Mouse (Mus musculus) hindbrain, embryonic 12.5 days (tissue): ENCODE measurements at regions not wholly inside any gene's neighbourhood (a gene's known extent, or its start where the extent isn't known, plus 50 kb on each side); places are given as distances from the start of the nearest gene placed in this dataset.

Source experiments
- ATAC-seq: fragments of 200-750 bp; cut with Nextera tagmentation; 2 replicates; pipeline ENCODE4 v1.8.0; 2017; ENCODE audit warnings: moderate TSS enrichment; ENCODE audit not compliant: low FRiP score
- H3K27ac ChIP-seq: fragments of 300-500 bp; sonication (generic); 2 replicates; pipeline ENCODE4 v1.5.1; 2016; ENCODE audit warnings: mild to moderate bottlenecking
- H3K27me3 ChIP-seq: fragments of 300-500 bp; sonication (generic); 2 replicates; pipeline ENCODE4 v1.6.1; 2016; ENCODE audit warnings: mild to moderate bottlenecking
- H3K36me3 ChIP-seq: fragments of 300-500 bp; sonication (generic); 2 replicates; pipeline ENCODE4 v1.6.1; 2016; ENCODE audit warnings: mild to moderate bottlenecking
- H3K4me1 ChIP-seq: fragments of 300-500 bp; sonication (generic); 2 replicates; pipeline ENCODE4 v1.6.1; 2016
- H3K4me2 ChIP-seq: fragments of 300-500 bp; sonication (generic); replicated peaks from 2 replicates; pipeline ENCODE4 v1.6.1; 2016; ENCODE audit warnings: mild to moderate bottlenecking
- H3K4me3 ChIP-seq: fragments of 300-500 bp; sonication (generic); 2 replicates; pipeline ENCODE4 v1.5.1; 2016; ENCODE audit warnings: mild to moderate bottlenecking
- H3K9ac ChIP-seq: fragments of 300-500 bp; sonication (generic); 2 replicates; pipeline ENCODE4 v1.6.1; 2016; ENCODE audit warnings: mild to moderate bottlenecking, moderate library complexity
- H3K9me3 ChIP-seq: fragments of 300-500 bp; sonication (generic); replicated peaks from 2 replicates; pipeline ENCODE4 v1.6.1; 2016; ENCODE audit warnings: mild to moderate bottlenecking
- WGBS: fragments of 180-500 bp; shearing (Covaris S2); methylation state at CpG from one replicate; pipeline ENCODE4 v1.1.7; 2016; 5-methylcytosine and 5-hydroxymethylcytosine counted together

- H3K27me3 ChIP-seq, result no peaks in the 10 kb centered on the region
- WGBS, result 91% methylated on average over 4 of the region's 4 CpGs
- no peak overlapping the region for H3K9ac ChIP-seq
- no peak for ATAC-seq
- no peak overlapping the region for H3K4me3 ChIP-seq
- no peaks in the 10 kb centered on the region for H3K36me3 ChIP-seq
- H3K9me3 ChIP-seq, result no peaks in the 10 kb centered on the region
- H3K4me2 ChIP-seq, result no peak overlapping the region
- H3K27ac ChIP-seq, result no peak overlapping the region
- H3K4me1 ChIP-seq, result peaks cover 29% of the 10 kb centered on the region
Measured at GRCm38 (mm10) chr11:31736556-31737089, 64.9 kb upstream of the Bod1 start.

- 95% methylated on average over 5 of the region's 5 CpGs for WGBS
- Histone ChIP-seq H3K4me2 (no peak overlapping the region), H3K9me3 (no peaks in the 10 kb centered on the region), H3K4me1 (peaks cover 19% of the 10 kb centered on the region), H3K27ac (no peak overlapping the region), H3K36me3 (no peaks in the 10 kb centered on the region), H3K27me3 (no peaks in the 10 kb centered on the region), H3K9ac (no peak overlapping the region), H3K4me3 (no peak overlapping the region)
- no peak for ATAC-seq
Measured at GRCm38 (mm10) chr11:31738148-31739021, 66.7 kb upstream of the Bod1 start.

- ATAC-seq, result no peak
- 71% methylated on average over 5 of the region's 5 CpGs for WGBS
- H3K27me3 ChIP-seq, result no peaks in the 10 kb centered on the region
- H3K36me3 ChIP-seq, result no peaks in the 10 kb centered on the region
- H3K9me3 ChIP-seq, result no peaks in the 10 kb centered on the region
- no peak overlapping the region for H3K27ac ChIP-seq
- H3K4me1 ChIP-seq, result peaks cover 13% of the 10 kb centered on the region
- no peak overlapping the region for H3K9ac ChIP-seq
- H3K4me2 ChIP-seq, result no peak overlapping the region
- no peak overlapping the region for H3K4me3 ChIP-seq
Measured at GRCm38 (mm10) chr11:31740409-31740808, 68.7 kb upstream of the Bod1 start.

GRCm38 (mm10) chr11:31742160-31742559 is 70.5 kb upstream of the Bod1 start:
- H3K9ac ChIP-seq, result no peak overlapping the region
- H3K27ac ChIP-seq, result no peak overlapping the region
- no peak overlapping the region for H3K4me3 ChIP-seq
- no peak overlapping the region for H3K4me2 ChIP-seq
- 7% methylated on average over 1 of the region's 1 CpGs for WGBS
- no peak for ATAC-seq
- no peaks in the 10 kb centered on the region for H3K36me3 ChIP-seq
- no peaks in the 10 kb centered on the region for H3K27me3 ChIP-seq
- peaks cover 17% of the 10 kb centered on the region for H3K4me1 ChIP-seq
- no peaks in the 10 kb centered on the region for H3K9me3 ChIP-seq

- ATAC-seq, result peak; percentile 39
- peaks cover 26% of the 10 kb centered on the region for H3K4me1 ChIP-seq
- no peak overlapping the region for H3K27ac ChIP-seq
- H3K9ac ChIP-seq, result no peak overlapping the region
- no peaks in the 10 kb centered on the region for H3K36me3 ChIP-seq
- H3K9me3 ChIP-seq, result no peaks in the 10 kb centered on the region
- H3K4me3 ChIP-seq, result no peak overlapping the region
- no peaks in the 10 kb centered on the region for H3K27me3 ChIP-seq
- 76% methylated on average over 12 of the region's 12 CpGs for WGBS
- no peak overlapping the region for H3K4me2 ChIP-seq
Measured at GRCm38 (mm10) chr11:31744076-31744785, 72.5 kb upstream of the Bod1 start.

GRCm38 (mm10) chr11:31745028-31745865 is 73.6 kb upstream of the Bod1 start:
- H3K4me1 ChIP-seq, result peaks cover 26% of the 10 kb centered on the region
- no peak overlapping the region for H3K4me2 ChIP-seq
- no peaks in the 10 kb centered on the region for H3K9me3 ChIP-seq
- no peaks in the 10 kb centered on the region for H3K36me3 ChIP-seq
- 55% methylated on average over 16 of the region's 16 CpGs for WGBS
- H3K27ac ChIP-seq, result no peak overlapping the region
- no peaks in the 10 kb centered on the region for H3K27me3 ChIP-seq
- H3K4me3 ChIP-seq, result no peak overlapping the region
- ATAC-seq, result no peak
- no peak overlapping the region for H3K9ac ChIP-seq

GRCm38 (mm10) chr11:31745866-31746248 is 74.2 kb upstream of the Bod1 start:
- no peak for ATAC-seq
- no peak overlapping the region for H3K27ac ChIP-seq
- H3K4me2 ChIP-seq, result no peak overlapping the region
- no peaks in the 10 kb centered on the region for H3K9me3 ChIP-seq
- WGBS, result 47% methylated on average over 5 of the region's 5 CpGs
- no peaks in the 10 kb centered on the region for H3K36me3 ChIP-seq
- H3K4me1 ChIP-seq, result peaks cover 26% of the 10 kb centered on the region
- H3K27me3 ChIP-seq, result no peaks in the 10 kb centered on the region
- no peak overlapping the region for H3K4me3 ChIP-seq
- H3K9ac ChIP-seq, result no peak overlapping the region

GRCm38 (mm10) chr11:31746488-31746887 is 74.8 kb upstream of the Bod1 start:
- Histone ChIP-seq H3K9ac (no peak overlapping the region), H3K4me3 (no peak overlapping the region), H3K36me3 (no peaks in the 10 kb centered on the region), H3K27ac (no peak overlapping the region), H3K27me3 (no peaks in the 10 kb centered on the region), H3K4me1 (peaks cover 26% of the 10 kb centered on the region), H3K4me2 (no peak overlapping the region), H3K9me3 (no peaks in the 10 kb centered on the region)
- WGBS, result 79% methylated on average over 6 of the region's 6 CpGs
- no peak for ATAC-seq

- Histone ChIP-seq H3K4me1 (peaks cover 26% of the 10 kb centered on the region), H3K9me3 (no peaks in the 10 kb centered on the region), H3K4me2 (no peak overlapping the region), H3K27me3 (no peaks in the 10 kb centered on the region), H3K36me3 (no peaks in the 10 kb centered on the region), H3K27ac (no peak overlapping the region), H3K4me3 (no peak overlapping the region), H3K9ac (no peak overlapping the region)
- WGBS, result 86% methylated on average over 8 of the region's 8 CpGs
- no peak for ATAC-seq
Measured at GRCm38 (mm10) chr11:31746939-31747338, 75.3 kb upstream of the Bod1 start.

- H3K36me3 ChIP-seq, result no peaks in the 10 kb centered on the region
- no peaks in the 10 kb centered on the region for H3K9me3 ChIP-seq
- H3K4me3 ChIP-seq, result no peak overlapping the region
- no peak overlapping the region for H3K9ac ChIP-seq
- ATAC-seq, result no peak
- no peak overlapping the region for H3K4me2 ChIP-seq
- no peaks in the 10 kb centered on the region for H3K27me3 ChIP-seq
- 65% methylated on average over 5 of the region's 5 CpGs for WGBS
- H3K4me1 ChIP-seq, result peaks cover 26% of the 10 kb centered on the region
- H3K27ac ChIP-seq, result no peak overlapping the region
Measured at GRCm38 (mm10) chr11:31748275-31748815, 76.7 kb upstream of the Bod1 start.

- Histone ChIP-seq H3K9ac (no peak overlapping the region), H3K4me3 (no peak overlapping the region), H3K27me3 (no peaks in the 10 kb centered on the region), H3K4me1 (peaks cover 22% of the 10 kb centered on the region), H3K36me3 (no peaks in the 10 kb centered on the region), H3K9me3 (no peaks in the 10 kb centered on the region), H3K27ac (no peak overlapping the region), H3K4me2 (no peak overlapping the region)
- 79% methylated on average over 1 of the region's 1 CpGs for WGBS
- no peak for ATAC-seq
Measured at GRCm38 (mm10) chr11:31751274-31751673, 79.6 kb upstream of the Bod1 start.

- no peak overlapping the region for H3K9ac ChIP-seq
- H3K36me3 ChIP-seq, result no peaks in the 10 kb centered on the region
- no peaks in the 10 kb centered on the region for H3K9me3 ChIP-seq
- ATAC-seq, result no peak
- H3K4me3 ChIP-seq, result no peak overlapping the region
- H3K4me1 ChIP-seq, result peaks cover 18% of the 10 kb centered on the region
- no peaks in the 10 kb centered on the region for H3K27me3 ChIP-seq
- no peak overlapping the region for H3K27ac ChIP-seq
- no peak overlapping the region for H3K4me2 ChIP-seq
- 92% methylated on average over 3 of the region's 3 CpGs for WGBS
Measured at GRCm38 (mm10) chr11:31753211-31753610, 81.5 kb upstream of the Bod1 start.
